Mouse (Mus musculus) spleen, postnatal 36 days (tissue): Measurements from ENCODE around the gene Tmprss4.

ENCODE experiments used
- DNase-seq, 2 experiments: peaks; one replicate each; pipeline ENCODE4 v3.0.0; 2022; ENCODE audit warnings: low spot score in 2 of 2, mixed read lengths in 1 of 2

Gene Tmprss4

GRCm38 (mm10) chr9:45197549-45197948 is 6.3 kb downstream of the Tmprss4 start:
- no peak for DNase-seq

GRCm38 (mm10) chr9:45196125-45196830 is 7.6 kb downstream of the Tmprss4 start:
- DNase-seq = no peak

GRCm38 (mm10) chr9:45195468-45195867 is 8.4 kb downstream of the Tmprss4 start:
- no peak for DNase-seq

DNA sequence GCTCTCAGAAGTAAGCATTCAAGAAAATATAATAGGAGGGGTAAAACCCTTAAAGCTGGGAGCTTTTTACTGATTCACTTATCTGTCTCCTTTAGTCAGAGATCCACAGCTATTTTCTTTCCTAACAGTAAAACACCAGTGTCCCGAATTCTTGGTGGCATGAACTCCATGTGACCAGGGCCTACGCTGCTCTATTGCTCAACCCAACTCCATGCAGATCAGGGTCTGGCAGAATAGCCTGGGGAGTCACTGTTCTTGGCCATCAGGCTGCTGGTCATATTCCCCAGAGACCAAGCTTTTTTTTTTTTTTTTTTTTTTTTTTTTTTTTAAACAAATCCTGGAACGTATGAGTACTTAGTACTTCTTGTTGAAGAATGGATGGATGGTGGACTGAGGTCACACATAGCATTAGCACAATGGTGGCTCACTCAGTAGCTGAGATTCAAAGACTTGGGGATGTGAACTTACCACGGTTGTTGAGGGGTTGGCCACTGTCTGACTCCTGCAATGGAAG is 14.2 kb downstream of the Tmprss4 start:
- DNase-seq = no peak

GRCm38 (mm10) chr9:45188570-45189563 is 15.0 kb downstream of the Tmprss4 start:
- no peak for DNase-seq

- DNase-seq = no peak
These were observed 18.6 kb downstream of the Tmprss4 start for GRCm38 (mm10) chr9:45185250-45185649.

GRCm38 (mm10) chr9:45183266-45183665 is 20.6 kb downstream of the Tmprss4 start:
- no peak for DNase-seq

DNA sequence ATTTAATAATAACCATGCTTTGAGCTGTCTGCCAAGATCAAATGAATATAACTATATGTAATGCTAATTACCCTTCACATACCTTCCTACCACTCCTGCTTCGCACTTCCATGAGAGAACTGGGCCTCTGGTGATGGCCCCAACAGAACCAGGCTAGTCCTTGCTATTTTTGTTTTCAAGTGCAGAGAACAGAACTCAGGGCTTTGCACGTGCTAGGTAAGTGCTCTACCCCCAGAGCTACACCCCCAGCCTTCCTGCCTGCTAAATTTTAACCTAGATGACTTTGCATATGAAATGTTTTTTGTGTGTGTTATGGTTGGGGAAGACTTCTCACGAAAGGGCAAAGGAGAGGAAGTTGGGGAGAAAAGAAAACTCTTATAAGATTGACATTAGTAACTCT is 21.4 kb downstream of the Tmprss4 start:
- peak; percentile 7 to 15 for DNase-seq

- DNase-seq = no peak
These were observed 22.1 kb downstream of the Tmprss4 start, which contains the start of gene BC049352 for GRCm38 (mm10) chr9:45181770-45182169. BC049352 (plus strand) TSS chr9:45182007.

GRCm38 (mm10) chr9:45179282-45179681 is 24.6 kb downstream of the Tmprss4 start:
- DNase-seq = peak; percentile 18 to 31

DNA sequence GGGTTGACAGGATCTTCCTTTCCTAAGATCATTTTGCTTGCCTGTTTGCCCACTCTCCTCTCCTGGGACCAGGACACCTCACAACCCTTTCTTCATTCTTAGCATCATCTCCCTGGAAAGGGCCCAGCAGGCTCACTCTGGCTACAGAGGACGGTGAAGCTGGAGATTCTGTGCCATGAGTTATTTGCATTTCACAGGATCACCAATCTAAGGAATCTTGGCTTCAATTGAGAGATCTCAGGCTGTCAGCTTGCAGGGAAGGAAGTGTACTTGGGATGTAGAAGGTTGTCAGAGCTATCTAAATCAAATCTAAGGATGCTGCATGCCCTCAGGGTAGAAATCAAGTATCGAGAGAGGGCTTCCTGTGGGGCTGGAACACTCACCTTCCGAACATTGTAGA is 30.4 kb downstream of the Tmprss4 start:
- no peak for DNase-seq

DNA sequence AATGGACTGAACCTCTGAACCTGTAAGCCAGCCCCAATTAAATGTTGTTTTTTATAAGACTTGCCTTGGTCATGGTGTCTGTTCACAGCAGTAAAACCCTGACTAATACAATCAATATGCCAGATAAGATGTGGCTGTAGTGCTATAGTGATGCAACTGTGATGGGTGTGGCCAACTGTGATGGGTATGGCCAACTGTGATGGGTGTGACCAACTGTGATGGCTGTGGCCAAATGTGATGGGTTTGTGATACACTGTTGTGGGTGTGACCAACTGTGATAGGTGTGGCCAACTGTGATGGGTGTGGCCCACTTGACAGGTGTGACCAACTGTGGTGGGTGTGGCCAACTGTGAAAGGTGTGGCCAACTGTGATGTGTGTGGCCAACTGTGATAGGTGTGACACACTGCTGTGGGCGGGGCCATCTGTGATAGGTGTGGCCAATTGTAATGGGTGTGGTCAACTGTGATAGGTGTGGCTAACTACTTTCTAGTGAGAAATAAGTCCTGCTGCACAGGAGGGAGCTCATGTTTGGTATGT is 32.8 kb downstream of the Tmprss4 start:
- DNase-seq = no peak

DNA sequence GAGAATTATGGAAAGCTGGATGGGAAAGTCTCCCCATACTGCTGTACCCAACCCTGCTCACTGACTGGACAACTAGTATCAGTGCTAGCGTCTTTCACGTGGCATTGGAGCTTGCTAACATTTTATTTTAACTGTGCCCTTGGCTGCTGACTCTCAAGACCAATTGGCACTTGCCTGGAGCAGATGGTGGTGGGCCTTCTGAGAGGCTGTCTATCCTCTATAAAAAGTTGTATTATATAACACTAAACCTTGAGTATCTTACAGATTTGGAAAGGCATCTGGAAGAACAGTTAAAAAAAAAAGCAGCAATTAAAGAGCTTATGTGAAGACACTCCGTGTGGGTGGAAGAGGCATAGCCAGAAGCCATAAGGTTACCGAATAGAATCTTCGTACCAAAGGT is 33.7 kb downstream of the Tmprss4 start:
- no peak for DNase-seq

GRCm38 (mm10) chr9:45167903-45168302 is 36.0 kb downstream of the Tmprss4 start:
- no peak for DNase-seq

GRCm38 (mm10) chr9:45153361-45153760 is 50.5 kb downstream of the Tmprss4 start:
- no peak for DNase-seq

- DNase-seq = no peak
These were observed 53.0 kb downstream of the Tmprss4 start for GRCm38 (mm10) chr9:45150933-45151332.

- peak; percentile 55 to 63 for DNase-seq
These were observed 57.7 kb downstream of the Tmprss4 start for GRCm38 (mm10) chr9:45146267-45146597.

- DNase-seq = no peak
These were observed 58.2 kb downstream of the Tmprss4 start for GRCm38 (mm10) chr9:45145533-45146266.

- no peak for DNase-seq
These were observed 61.2 kb downstream of the Tmprss4 start for GRCm38 (mm10) chr9:45142686-45143085.

DNA sequence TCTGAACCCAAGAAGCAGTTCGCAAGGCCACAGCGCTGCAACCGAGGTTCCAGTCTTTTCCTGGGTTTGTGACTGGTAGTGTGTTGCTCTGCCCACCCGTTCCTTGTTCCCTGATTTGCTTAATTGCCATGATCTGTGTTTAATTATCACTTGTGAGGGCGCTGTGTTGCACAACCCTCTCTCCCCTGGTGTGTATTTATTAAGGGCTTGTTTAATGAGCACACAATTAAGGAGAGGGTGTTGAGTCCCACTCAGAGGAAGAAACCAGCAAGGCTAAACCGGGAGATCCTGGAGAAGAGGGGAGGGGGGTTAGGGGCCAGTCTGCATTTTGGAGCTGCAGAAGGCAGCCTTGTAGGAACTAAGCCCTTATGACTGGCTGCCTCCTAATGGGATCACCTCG is 62.9 kb downstream of the Tmprss4 start:
- no peak for DNase-seq

- no peak for DNase-seq
These were observed 64.8 kb downstream of the Tmprss4 start for GRCm38 (mm10) chr9:45139082-45139481.
